Mouse (Mus musculus): ENCODE measurements around the gene Klk4.

- TF ChIP-seq CTCF (IDR thresholded peaks at IDR 0.05; ENCODE audit: low read depth): no peak
- TF ChIP-seq EP300 (IDR thresholded peaks at IDR 0.05; ENCODE audit: low read depth): no peak
Observed at GRCm38 (mm10) chr7:43914821-43915220, 33.9 kb downstream of the Klk4 start.
